37 mouse cellular contexts compared by ENCODE assay signal in genomic region chr19:29376382-29376781, GRCm38 (mm10). TPM values are rescaled to one million over a fixed set of nuclear protein-coding genes. Genes with fewer than 3 reads are reported as not detected.
"Had no signal": no experiment of that assay in that cellular context is flagged by ENCODE, and none has a peak within 500 bp of the region (broad histone marks: within the 10 kb centered on the region; RNA-seq: fewer than 3 reads in every experiment).

No protein-coding gene starts in this region.

- H3K36me3 ChIP-seq: embryonic facial prominence, embryonic 10.5 days; embryonic facial prominence, embryonic 12.5 days; embryonic facial prominence, embryonic 13.5 days; embryonic facial prominence, embryonic 15.5 days; forebrain, embryonic 10.5 days; forebrain, embryonic 12.5 days; forebrain, embryonic 15.5 days had no signal

- H3K27ac ChIP-seq: embryonic facial prominence, embryonic 10.5 days; embryonic facial prominence, embryonic 12.5 days; embryonic facial prominence, embryonic 13.5 days; embryonic facial prominence, embryonic 15.5 days; forebrain, embryonic 10.5 days; forebrain, embryonic 12.5 days; forebrain, embryonic 13.5 days; forebrain, embryonic 15.5 days; gastrocnemius, adult 2 months; heart, adult 2 months had no signal

- H3K4me3 ChIP-seq: embryonic facial prominence, embryonic 10.5 days; embryonic facial prominence, embryonic 12.5 days; embryonic facial prominence, embryonic 13.5 days; embryonic facial prominence, embryonic 15.5 days; erythroblast, embryonic 14.5 days; forebrain, embryonic 10.5 days; forebrain, embryonic 12.5 days; forebrain, embryonic 13.5 days; forebrain, embryonic 15.5 days; gastrocnemius, adult 2 months; heart, adult 2 months had no signal

- ATAC-seq: forebrain, embryonic 13.5 days; forebrain, embryonic 14.5 days; forebrain, embryonic 15.5 days; forebrain, embryonic 16.5 days; forebrain, postnatal 0 days had no signal

- DNase-seq: cerebellum, adult 8-10 months; cerebellum, adult 9-10 months; cerebellum, adult 9-11 months; cerebellum, postnatal 10 days; cerebellum, postnatal 14 days; cerebellum, postnatal 25 days; cerebellum, postnatal 36 days; embryo, embryonic 11 days; forebrain, postnatal 0 days; gastrocnemius, adult 2 months; gastrocnemius, postnatal 10 days; gastrocnemius, postnatal 14 days; gastrocnemius, postnatal 25 days; gastrocnemius, postnatal 36 days; heart, adult 18-20 months; heart, adult 2 months had no signal

- H3K4me1 ChIP-seq: embryonic facial prominence, embryonic 10.5 days; embryonic facial prominence, embryonic 12.5 days; embryonic facial prominence, embryonic 13.5 days; forebrain, embryonic 12.5 days; forebrain, embryonic 13.5 days had no signal

- H3K27me3 ChIP-seq: embryonic facial prominence, embryonic 12.5 days; embryonic facial prominence, embryonic 13.5 days; embryonic facial prominence, embryonic 15.5 days; forebrain, embryonic 12.5 days; forebrain, embryonic 13.5 days; forebrain, embryonic 15.5 days had no signal

- H3K4me2 ChIP-seq: embryonic facial prominence, embryonic 12.5 days; embryonic facial prominence, embryonic 13.5 days; embryonic facial prominence, embryonic 15.5 days; forebrain, embryonic 12.5 days; forebrain, embryonic 13.5 days; forebrain, embryonic 15.5 days had no signal

- H3K9ac ChIP-seq: embryonic facial prominence, embryonic 12.5 days; embryonic facial prominence, embryonic 13.5 days; embryonic facial prominence, embryonic 15.5 days; forebrain, embryonic 12.5 days; forebrain, embryonic 13.5 days; forebrain, embryonic 15.5 days; forebrain, postnatal 0 days had no signal

- H3K9me3 ChIP-seq: embryonic facial prominence, embryonic 10.5 days; embryonic facial prominence, embryonic 12.5 days; embryonic facial prominence, embryonic 13.5 days; embryonic facial prominence, embryonic 15.5 days; forebrain, embryonic 10.5 days; forebrain, embryonic 12.5 days; forebrain, embryonic 13.5 days; forebrain, embryonic 15.5 days had no signal

RNA-seq across cellular contexts. Expression of gene Cd274, which starts 9.1 kb away (rescaled TPM):
- polyA plus RNA-seq: erythroblast, embryonic 14.5 days had no signal

RNA-seq across cellular contexts. Expression of gene Pdcd1lg2, which starts 34.3 kb away (rescaled TPM):
- total RNA-seq: gastrocnemius, adult 18-20 months; gastrocnemius, adult 2 months; gastrocnemius, adult 8-10 months; gastrocnemius, postnatal 10 days; gastrocnemius, postnatal 14 days; gastrocnemius, postnatal 25 days; gastrocnemius, postnatal 36 days; granulocyte monocyte progenitor cell, adult 5-6 weeks; heart, adult 2 months had no signal
- polyA plus RNA-seq: cortical plate, adult 2 months; embryonic facial prominence, embryonic 10.5 days; embryonic facial prominence, embryonic 11.5 days; embryonic facial prominence, embryonic 13.5 days; embryonic facial prominence, embryonic 14.5 days; embryonic facial prominence, embryonic 15.5 days; erythroblast, embryonic 14.5 days; forebrain, embryonic 10.5 days; forebrain, embryonic 11.5 days; forebrain, embryonic 13.5 days; forebrain, embryonic 14.5 days; forebrain, embryonic 15.5 days; forebrain, embryonic 16.5 days; forebrain, postnatal 0 days; gonadal fat pad, adult 2 months had no signal

RNA-seq across cellular contexts. Expression of gene Rln1, which starts 41.9 kb away (rescaled TPM):
- total RNA-seq: common myeloid progenitor, adult 5-6 weeks; gastrocnemius, adult 18-20 months; gastrocnemius, adult 2 months; gastrocnemius, adult 8-10 months; gastrocnemius, postnatal 10 days; gastrocnemius, postnatal 14 days; gastrocnemius, postnatal 25 days; gastrocnemius, postnatal 36 days; granulocyte monocyte progenitor cell, adult 5-6 weeks; heart, adult 18-20 months; heart, adult 2 months; heart, adult 8-10 months had no signal
- polyA plus RNA-seq: embryonic facial prominence, embryonic 13.5 days; erythroblast, embryonic 14.5 days; gonadal fat pad, adult 2 months; heart, adult 2 months had no signal

RNA-seq across cellular contexts. Expression of gene Insl6, which starts 51.2 kb away (rescaled TPM):
- total RNA-seq: gastrocnemius, adult 18-20 months; gastrocnemius, adult 2 months; gastrocnemius, adult 8-10 months; gastrocnemius, postnatal 25 days; gastrocnemius, postnatal 36 days had no signal
- polyA plus RNA-seq: erythroblast, embryonic 14.5 days had no signal
